35 mouse cellular contexts compared by ENCODE assay signal in the genomic region with DNA sequence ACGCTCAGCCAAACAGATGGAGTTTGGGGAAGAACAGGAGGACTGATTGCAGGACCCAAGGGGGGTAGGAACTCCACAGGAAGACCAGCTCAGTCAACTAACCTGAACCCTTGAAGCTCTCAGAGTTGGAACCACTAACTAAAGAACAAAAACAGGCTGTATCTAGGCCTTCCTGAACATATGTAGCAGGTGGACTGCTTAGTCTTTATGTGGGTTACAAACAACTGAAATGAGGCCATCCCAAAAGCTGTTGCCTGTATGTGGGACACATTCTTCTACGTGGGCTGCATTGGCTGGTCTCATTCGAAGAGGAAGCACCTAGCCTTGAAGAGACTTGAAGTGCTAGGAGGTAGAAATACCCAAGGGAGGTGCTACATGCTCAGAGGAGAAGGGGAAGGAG.
"Had no signal": no experiment of that assay in that cellular context is flagged by ENCODE, and none has a peak within 500 bp of the region (broad histone marks: within the 10 kb centered on the region; RNA-seq: fewer than 3 reads in every experiment).

No protein-coding gene starts in this region.

- H3K9ac ChIP-seq: heart, embryonic 12.5 days; heart, embryonic 13.5 days; heart, embryonic 15.5 days; hindbrain, embryonic 12.5 days; hindbrain, embryonic 14.5 days; hindbrain, embryonic 15.5 days; intestine, embryonic 15.5 days; kidney, embryonic 15.5 days had no signal

- H3K27ac ChIP-seq: heart, embryonic 10.5 days; heart, embryonic 13.5 days; heart, embryonic 15.5 days; hindbrain, embryonic 10.5 days; hindbrain, embryonic 12.5 days; hindbrain, embryonic 14.5 days; hindbrain, embryonic 15.5 days; hindbrain, postnatal 0 days; intestine, embryonic 15.5 days; kidney, embryonic 15.5 days; kidney, postnatal 0 days; layer of hippocampus, adult 2 months; left cerebral cortex, adult 2 months had no signal

- H3K4me3 ChIP-seq: heart, embryonic 10.5 days; heart, embryonic 12.5 days; heart, embryonic 13.5 days; heart, embryonic 15.5 days; hindbrain, embryonic 10.5 days; hindbrain, embryonic 12.5 days; hindbrain, embryonic 15.5 days; intestine, embryonic 15.5 days; kidney, embryonic 15.5 days; layer of hippocampus, adult 2 months; left cerebral cortex, adult 2 months had no signal

- H3K4me2 ChIP-seq: heart, embryonic 11.5 days; heart, embryonic 12.5 days; heart, embryonic 13.5 days; heart, embryonic 15.5 days; hindbrain, embryonic 12.5 days; hindbrain, embryonic 14.5 days; hindbrain, embryonic 15.5 days; intestine, embryonic 15.5 days; kidney, embryonic 15.5 days had no signal

- ATAC-seq: hindbrain, embryonic 16.5 days; hindbrain, postnatal 0 days; inflammation-experienced regulatory T-cells, adult 6 months; intestine, embryonic 15.5 days; intestine, embryonic 16.5 days; intestine, postnatal 0 days had no signal

- H3K27me3 ChIP-seq: heart, embryonic 12.5 days; heart, embryonic 13.5 days; heart, embryonic 15.5 days; hindbrain, embryonic 12.5 days; hindbrain, embryonic 15.5 days; intestine, embryonic 15.5 days; kidney, embryonic 15.5 days had no signal

- H3K9me3 ChIP-seq: heart, embryonic 10.5 days; heart, embryonic 12.5 days; heart, embryonic 13.5 days; heart, embryonic 15.5 days; hindbrain, embryonic 10.5 days; hindbrain, embryonic 12.5 days; hindbrain, embryonic 15.5 days; intestine, embryonic 15.5 days; kidney, embryonic 15.5 days had no signal

- H3K36me3 ChIP-seq: heart, embryonic 10.5 days; heart, embryonic 12.5 days; heart, embryonic 13.5 days; heart, embryonic 15.5 days; hindbrain, embryonic 10.5 days; hindbrain, embryonic 12.5 days; hindbrain, embryonic 15.5 days; intestine, embryonic 15.5 days; kidney, embryonic 15.5 days had no signal

- H3K4me1 ChIP-seq: heart, embryonic 10.5 days; heart, embryonic 12.5 days; heart, embryonic 13.5 days; heart, embryonic 15.5 days; hindbrain, embryonic 10.5 days; hindbrain, embryonic 12.5 days; hindbrain, embryonic 15.5 days; intestine, embryonic 15.5 days; kidney, embryonic 15.5 days had no signal

- DNase-seq: heart, postnatal 10 days; heart, postnatal 14 days; heart, postnatal 36 days; heart, postnatal 4 days; kidney, adult 11 months; kidney, adult 18-20 months; kidney, adult 2 months; kidney, adult 8-10 months; kidney, adult 9 months; kidney, postnatal 10 days; kidney, postnatal 14 days; kidney, postnatal 25 days; kidney, postnatal 36 days; kidney, postnatal 4 days; layer of hippocampus, adult 9-11 months; layer of hippocampus, postnatal 36 days had no signal
